Mouse (Mus musculus): ENCODE results near the gene Ppat. TPM values are rescaled to one million over a fixed set of nuclear protein-coding genes. Genes with fewer than 3 reads are reported as not detected.
A peak's percentile ranks its signal among the peaks of the same experiment; 100 is the strongest.
"Not testable (repeated sequence)": the region's sequence is repeated elsewhere in the genome, so short reads cannot be mapped to it uniquely, and the experiment has no call there.

Ppat gene
- polyA plus RNA-seq, 1 experiment = 9.6 TPM

GRCm38 (mm10) chr5:76947758-76948157 lies 3.6 kb downstream of the Ppat start:
- DNase-seq (ENCODE audit: low spot score) = no peak

- no peak for DNase-seq (ENCODE audit: low spot score)
Measured at GRCm38 (mm10) chr5:76947142-76947541, 4.2 kb downstream of the Ppat start.

- no peak for DNase-seq (ENCODE audit: low spot score)
Measured at GRCm38 (mm10) chr5:76945678-76946033, 5.7 kb downstream of the Ppat start.

GRCm38 (mm10) chr5:76944965-76945677 lies 6.3 kb downstream of the Ppat start:
- DNase-seq (ENCODE audit: low spot score) = no peak

- no peak for DNase-seq (ENCODE audit: low spot score)
Measured at GRCm38 (mm10) chr5:76942505-76942904, 8.9 kb downstream of the Ppat start.

- no peak for DNase-seq (ENCODE audit: low spot score)
Measured at GRCm38 (mm10) chr5:76941975-76942374, 9.4 kb downstream of the Ppat start.

GRCm38 (mm10) chr5:76939717-76940116 lies 11.7 kb downstream of the Ppat start:
- no peak for DNase-seq (ENCODE audit: low spot score)

GRCm38 (mm10) chr5:76929180-76929877 lies 22.0 kb downstream of the Ppat start:
- DNase-seq (ENCODE audit: low spot score) = no peak

- DNase-seq (ENCODE audit: low spot score) = no peak
Measured at GRCm38 (mm10) chr5:76928124-76928832, 23.1 kb downstream of the Ppat start.

- DNase-seq (ENCODE audit: low spot score) = no peak
Measured at GRCm38 (mm10) chr5:76924296-76924695, 27.1 kb downstream of the Ppat start.

GRCm38 (mm10) chr5:76923428-76923827 lies 27.9 kb downstream of the Ppat start:
- DNase-seq (ENCODE audit: low spot score) = peak; percentile 25

- no peak for DNase-seq (ENCODE audit: low spot score)
Measured at GRCm38 (mm10) chr5:76922833-76923232, 28.5 kb downstream of the Ppat start.

- DNase-seq (ENCODE audit: low spot score) = not testable (repeated sequence)
Measured at GRCm38 (mm10) chr5:76912522-76912921, 38.9 kb downstream of the Ppat start.

- no peak for DNase-seq (ENCODE audit: low spot score)
Measured at GRCm38 (mm10) chr5:76910807-76911206, 40.6 kb downstream of the Ppat start.

- no peak for DNase-seq (ENCODE audit: low spot score)
Measured at GRCm38 (mm10) chr5:76906155-76906499, 45.3 kb downstream of the Ppat start.

GRCm38 (mm10) chr5:76905405-76906154 lies 45.8 kb downstream of the Ppat start, which contains the start of gene Aasdh:
Gene Aasdh (minus strand): TSS chr5:76905514.
- peak; percentile 97 for DNase-seq (ENCODE audit: low spot score)

- no peak for DNase-seq (ENCODE audit: low spot score)
Measured at GRCm38 (mm10) chr5:76904713-76905404, 46.5 kb downstream of the Ppat start.

GRCm38 (mm10) chr5:76902131-76902530 lies 49.2 kb downstream of the Ppat start:
- DNase-seq (ENCODE audit: low spot score) = no peak

- no peak for DNase-seq (ENCODE audit: low spot score)
Measured at GRCm38 (mm10) chr5:76893084-76893483, 58.3 kb downstream of the Ppat start.

- DNase-seq (ENCODE audit: low spot score) = no peak
Measured at GRCm38 (mm10) chr5:76892608-76893007, 58.8 kb downstream of the Ppat start.

GRCm38 (mm10) chr5:76887011-76887410 lies 64.4 kb downstream of the Ppat start:
- DNase-seq (ENCODE audit: low spot score) = no peak
